Mouse (Mus musculus): ENCODE data around the gene Rcn3. TPM values are rescaled to one million over a fixed set of nuclear protein-coding genes. Genes with fewer than 3 reads are reported as not detected.

Gene Rcn3
- polyA plus RNA-seq, 1 experiment = 13.1 TPM

DNA sequence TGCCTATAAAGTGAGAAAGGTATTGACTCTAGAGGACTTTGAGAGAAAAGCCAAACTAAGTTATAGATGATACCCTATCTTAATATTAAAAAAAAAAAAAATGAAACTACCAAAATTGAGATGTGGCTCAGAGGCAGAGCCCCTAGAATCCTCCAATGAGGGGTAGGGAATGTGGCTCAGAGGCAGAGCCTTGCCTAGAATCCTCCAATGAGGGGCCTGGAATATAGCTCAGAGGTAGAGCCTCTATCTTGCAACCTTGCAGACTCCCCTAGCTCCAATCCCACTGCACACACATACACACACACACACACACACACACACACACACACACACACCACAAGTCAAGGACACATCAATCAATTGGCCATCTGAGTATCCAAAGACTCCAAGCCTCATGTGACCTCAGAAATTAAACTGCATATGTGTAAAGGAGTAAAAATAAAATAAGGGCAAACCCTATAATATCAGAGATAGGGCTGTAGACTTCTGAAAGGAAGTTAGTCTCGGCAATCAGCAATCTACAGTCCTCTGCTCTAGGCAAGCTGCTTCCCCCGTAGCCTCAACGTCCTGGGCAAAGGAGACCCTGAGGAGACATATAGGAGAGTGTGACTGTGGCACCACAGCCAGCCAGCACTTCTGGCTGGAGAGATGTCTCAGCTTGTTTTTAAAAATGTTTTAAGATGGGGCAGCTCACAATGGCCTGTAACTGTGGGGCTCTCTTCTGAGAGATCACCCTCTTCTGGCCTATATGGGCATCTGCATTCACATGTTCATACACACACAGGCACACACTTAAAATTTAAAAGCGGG, 24.6 kb downstream of the Rcn3 start:
- no peak for TF ChIP-seq POLR2A (IDR thresholded peaks at IDR 0.05; ENCODE audit: extremely low read depth, insufficient read depth, low read length)
- TF ChIP-seq CTCF (IDR thresholded peaks at IDR 0.05; ENCODE audit: extremely low read depth, insufficient read depth, low read length) = no peak
- Histone ChIP-seq H3K4me1 (ENCODE audit: control insufficient read depth, insufficient read depth, low read length) (no peaks in the 10 kb centered on the region), H3K27ac (ENCODE audit: insufficient read depth, low read length) (no peak overlapping the region), H3K4me3 (ENCODE audit: insufficient read depth, low read length) (no peak overlapping the region)

DNA sequence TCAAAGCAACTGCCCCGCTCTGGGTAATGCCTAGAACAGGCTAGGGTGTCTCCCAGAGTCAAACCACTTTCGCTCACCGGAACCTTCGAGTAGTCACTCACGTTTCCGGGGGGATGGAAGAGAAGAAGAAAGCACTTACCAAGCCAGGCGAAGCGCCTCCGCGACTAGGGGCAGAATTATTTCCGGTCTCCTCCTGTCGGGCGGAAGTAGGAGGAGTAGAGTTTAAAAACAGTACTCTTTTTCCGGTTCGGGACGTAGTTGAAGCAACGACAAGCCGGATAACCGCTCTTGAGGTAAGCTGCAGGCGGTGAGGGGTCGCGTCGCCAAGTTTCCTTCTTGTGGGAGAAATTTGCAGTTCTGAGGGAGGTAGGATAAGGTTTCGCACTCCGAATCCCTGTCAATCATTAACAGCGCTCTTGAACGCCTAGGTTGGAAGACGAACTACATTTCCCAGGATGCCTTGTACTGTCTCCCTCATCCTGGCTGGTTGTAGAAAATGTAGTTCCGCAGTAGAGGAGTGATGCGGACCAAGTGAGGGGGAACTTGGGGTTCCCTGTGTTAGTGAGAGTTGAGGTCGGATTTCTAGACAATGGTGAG, 29.7 kb downstream of the Rcn3 start, which contains the start of the genes Nosip and Prrg2:
Nosip (plus strand) TSS at position 191 of the 597 bp plus-strand sequence.
Prrg2 (minus strand) TSS at position 439 of the 597 bp plus-strand sequence.
- H3K4me3 ChIP-seq (ENCODE audit: insufficient read depth, low read length) = peak within 1 kb of the TSS; percentile 73
- TF ChIP-seq CTCF (IDR thresholded peaks at IDR 0.05; ENCODE audit: extremely low read depth, insufficient read depth, low read length) = no peak
- peak; percentile 63 for TF ChIP-seq POLR2A (IDR thresholded peaks at IDR 0.05; ENCODE audit: extremely low read depth, insufficient read depth, low read length)
- H3K27ac ChIP-seq (ENCODE audit: insufficient read depth, low read length) = peak within 1 kb of the TSS; percentile 88
- no peaks in the 10 kb centered on the region; the same call in 1 of the 2 replicates for H3K4me1 ChIP-seq (ENCODE audit: control insufficient read depth, insufficient read depth, low read length)

DNA sequence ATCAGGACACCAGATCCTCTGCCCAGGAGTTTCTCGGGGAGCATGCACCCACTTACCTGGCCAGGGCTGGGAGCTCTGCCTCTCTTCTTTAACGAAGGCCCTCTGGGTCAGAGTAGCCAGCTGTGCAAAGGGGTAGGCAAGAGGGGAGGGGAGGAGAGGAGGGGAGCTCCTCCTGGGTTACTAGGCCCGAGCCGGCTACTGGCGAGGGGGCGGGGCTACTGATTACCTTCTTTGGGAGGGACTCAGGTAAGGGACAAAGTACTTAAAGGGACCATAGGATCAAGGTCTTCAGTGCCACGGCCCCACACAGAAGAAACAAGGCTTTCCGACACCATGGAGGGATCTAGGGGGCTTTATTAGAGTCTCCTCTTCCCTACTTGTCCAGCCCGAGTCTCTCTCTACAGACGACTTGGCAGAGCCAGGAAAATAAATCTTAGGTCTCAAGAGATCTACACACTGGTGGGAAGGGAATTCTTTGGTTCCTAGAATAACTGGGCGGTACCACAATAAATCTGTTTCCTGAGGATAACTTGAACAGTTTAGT, 30.4 kb downstream of the Rcn3 start:
- Histone ChIP-seq H3K4me1 (ENCODE audit: control insufficient read depth, insufficient read depth, low read length) (no peaks in the 10 kb centered on the region; the same call in 1 of the 2 replicates), H3K27ac (ENCODE audit: insufficient read depth, low read length) (no peak overlapping the region), H3K4me3 (ENCODE audit: insufficient read depth, low read length) (no peak overlapping the region; the same call in 1 of the 2 replicates)
- TF ChIP-seq CTCF (IDR thresholded peaks at IDR 0.05; ENCODE audit: extremely low read depth, insufficient read depth, low read length) = no peak
- TF ChIP-seq POLR2A (IDR thresholded peaks at IDR 0.05; ENCODE audit: extremely low read depth, insufficient read depth, low read length) = no peak

DNA sequence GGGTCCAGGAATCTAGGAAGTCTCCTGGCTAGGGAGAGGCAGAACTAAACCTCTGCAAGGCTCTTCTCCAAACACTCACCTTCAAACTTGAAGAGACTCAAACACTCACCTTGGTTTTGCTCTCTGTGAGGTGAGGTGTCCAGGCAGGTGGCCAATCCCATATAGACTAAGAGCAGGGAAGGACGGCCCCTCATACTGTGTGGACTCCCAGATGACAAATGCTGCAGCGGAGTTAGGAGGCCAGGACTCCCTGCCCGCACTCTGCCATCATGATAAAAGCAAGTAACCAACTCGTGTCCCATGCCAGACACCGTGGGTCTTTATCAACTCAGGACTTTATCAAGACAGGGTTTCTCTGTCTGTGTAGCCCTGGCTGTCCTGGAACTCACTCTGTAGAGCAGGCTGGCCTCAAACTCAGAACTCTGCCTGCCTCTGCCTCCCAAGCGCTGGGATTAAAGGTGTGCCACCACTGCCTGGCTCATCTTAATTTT, 31.3 kb downstream of the Rcn3 start:
- H3K27ac ChIP-seq (ENCODE audit: insufficient read depth, low read length) = no peak overlapping the region
- TF ChIP-seq CTCF (IDR thresholded peaks at IDR 0.05; ENCODE audit: extremely low read depth, insufficient read depth, low read length) (no peak), POLR2A (IDR thresholded peaks at IDR 0.05; ENCODE audit: extremely low read depth, insufficient read depth, low read length) (no peak)

DNA sequence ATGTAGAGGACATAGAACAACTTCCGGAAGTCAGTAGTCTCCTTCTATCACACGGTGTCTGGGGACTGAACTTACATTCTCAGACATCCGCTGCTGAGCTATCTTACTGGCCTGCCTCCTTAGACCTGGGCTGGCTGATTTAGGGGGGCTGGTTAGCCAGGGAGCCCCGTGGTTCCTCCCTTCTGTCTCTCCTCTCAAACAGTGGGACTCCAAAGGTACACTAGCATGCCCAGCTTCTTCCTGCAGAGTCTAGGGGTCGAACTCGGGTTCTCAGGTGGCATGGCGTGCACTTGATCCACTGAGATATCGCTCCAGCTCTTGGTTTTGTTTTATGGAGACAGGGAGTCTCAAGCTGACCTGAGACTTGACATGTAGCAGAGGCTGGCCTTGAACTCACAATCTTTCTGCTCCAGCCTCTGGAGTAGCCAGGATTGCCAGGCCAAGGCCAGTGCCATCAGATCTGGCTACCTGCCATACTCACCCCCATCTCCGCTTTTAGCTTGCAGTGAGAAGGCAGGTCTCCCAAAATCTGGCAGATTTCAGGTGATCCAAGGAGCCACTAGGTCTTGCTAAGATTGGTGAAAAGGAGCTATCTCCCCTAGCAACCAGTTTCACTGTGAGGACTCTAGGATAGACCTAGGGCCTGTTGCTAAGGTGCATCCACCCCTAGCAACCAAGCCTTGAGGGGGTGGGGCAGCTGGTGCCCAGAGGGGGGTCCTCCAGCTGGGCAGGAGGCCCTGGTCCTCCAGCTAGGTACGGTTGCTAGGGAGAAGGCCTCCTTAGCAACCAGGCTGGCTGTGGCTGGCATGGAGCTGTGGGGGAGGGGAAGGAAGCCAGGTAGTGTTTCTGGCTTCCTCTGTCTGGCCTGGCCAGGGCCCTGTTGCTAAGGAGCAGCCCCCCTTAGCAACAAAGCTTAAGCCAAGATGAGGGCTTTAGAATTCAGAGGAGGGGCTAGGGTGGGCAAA, 33.1 kb downstream of the Rcn3 start:
- no peaks in the 10 kb centered on the region; the same call in 1 of the 2 replicates for H3K4me1 ChIP-seq (ENCODE audit: control insufficient read depth, insufficient read depth, low read length)
- H3K27ac ChIP-seq (ENCODE audit: insufficient read depth, low read length) = 0 out of 2 replicates have a peak overlapping the region, but pooled peaks have one; percentile 26
- no peak overlapping the region for H3K4me3 ChIP-seq (ENCODE audit: insufficient read depth, low read length)
- TF ChIP-seq CTCF (IDR thresholded peaks at IDR 0.05; ENCODE audit: extremely low read depth, insufficient read depth, low read length) (no peak), POLR2A (IDR thresholded peaks at IDR 0.05; ENCODE audit: extremely low read depth, insufficient read depth, low read length) (no peak)

More for the DNA sequence above, 31.3 kb downstream of the Rcn3 start:
- Histone ChIP-seq H3K4me3 (ENCODE audit: insufficient read depth, low read length) (no peak overlapping the region), H3K4me1 (ENCODE audit: control insufficient read depth, insufficient read depth, low read length) (no peaks in the 10 kb centered on the region; the same call in 1 of the 2 replicates)

DNA sequence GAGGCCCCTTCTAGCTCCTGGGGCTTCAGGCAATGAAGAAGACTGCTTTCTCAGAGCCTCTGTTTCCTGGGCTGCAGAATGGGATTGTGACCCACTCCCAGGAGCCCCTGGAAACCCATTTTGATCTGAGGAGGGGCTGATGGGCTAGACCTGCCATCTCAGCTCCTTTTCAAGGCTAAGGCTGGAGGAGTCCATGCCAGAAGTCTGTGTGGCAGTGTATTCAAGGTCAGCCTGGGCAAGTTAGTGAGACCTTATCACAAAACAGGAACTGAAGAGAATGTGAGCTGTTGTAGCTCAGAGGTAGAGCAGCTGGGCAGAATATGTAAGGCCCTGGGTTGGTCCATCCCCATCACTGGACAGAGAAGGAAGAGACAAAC, 35.1 kb downstream of the Rcn3 start:
- TF ChIP-seq POLR2A (IDR thresholded peaks at IDR 0.05; ENCODE audit: extremely low read depth, insufficient read depth, low read length) (no peak), CTCF (IDR thresholded peaks at IDR 0.05; ENCODE audit: extremely low read depth, insufficient read depth, low read length) (no peak)
- H3K4me1 ChIP-seq (ENCODE audit: control insufficient read depth, insufficient read depth, low read length) = no peaks in the 10 kb centered on the region; the same call in 1 of the 2 replicates
- H3K4me3 ChIP-seq (ENCODE audit: insufficient read depth, low read length) = no peak overlapping the region
- no peak overlapping the region for H3K27ac ChIP-seq (ENCODE audit: insufficient read depth, low read length)

DNA sequence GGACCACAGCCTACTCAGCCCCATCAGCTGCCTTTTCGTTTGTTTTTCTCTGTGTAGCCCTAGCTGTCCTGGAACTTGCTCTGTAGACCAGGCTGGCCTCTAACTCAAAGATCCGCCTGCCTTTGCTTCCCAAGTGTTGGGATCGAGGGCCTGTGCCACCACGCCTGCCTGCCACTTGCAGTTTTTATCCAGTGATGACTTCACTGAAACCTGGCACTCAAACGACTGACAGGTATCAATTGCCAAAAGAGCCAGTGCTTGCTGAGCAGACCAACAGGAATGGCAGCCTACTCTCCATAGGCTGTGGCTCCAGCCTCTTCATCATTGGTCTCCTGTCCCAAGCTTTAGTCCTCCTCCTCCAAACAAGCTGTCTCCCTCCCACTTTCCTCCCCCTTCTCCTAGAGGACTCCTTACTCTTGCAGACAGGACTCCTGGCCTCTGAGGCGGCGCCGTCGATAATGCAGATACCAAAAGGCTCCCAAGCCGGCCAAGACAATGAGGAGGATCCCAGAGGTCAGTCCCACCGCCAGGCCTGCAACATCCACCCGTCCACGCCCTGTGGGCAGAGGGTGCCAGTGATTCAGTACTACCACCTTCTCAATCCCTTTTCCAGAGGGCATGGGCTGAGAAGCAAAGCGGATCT, 35.6 kb downstream of the Rcn3 start:
- no peak overlapping the region for H3K4me3 ChIP-seq (ENCODE audit: insufficient read depth, low read length)
- no peaks in the 10 kb centered on the region; the same call in 1 of the 2 replicates for H3K4me1 ChIP-seq (ENCODE audit: control insufficient read depth, insufficient read depth, low read length)
- TF ChIP-seq CTCF (IDR thresholded peaks at IDR 0.05; ENCODE audit: extremely low read depth, insufficient read depth, low read length) (no peak), POLR2A (IDR thresholded peaks at IDR 0.05; ENCODE audit: extremely low read depth, insufficient read depth, low read length) (no peak)
- no peak overlapping the region for H3K27ac ChIP-seq (ENCODE audit: insufficient read depth, low read length)

DNA sequence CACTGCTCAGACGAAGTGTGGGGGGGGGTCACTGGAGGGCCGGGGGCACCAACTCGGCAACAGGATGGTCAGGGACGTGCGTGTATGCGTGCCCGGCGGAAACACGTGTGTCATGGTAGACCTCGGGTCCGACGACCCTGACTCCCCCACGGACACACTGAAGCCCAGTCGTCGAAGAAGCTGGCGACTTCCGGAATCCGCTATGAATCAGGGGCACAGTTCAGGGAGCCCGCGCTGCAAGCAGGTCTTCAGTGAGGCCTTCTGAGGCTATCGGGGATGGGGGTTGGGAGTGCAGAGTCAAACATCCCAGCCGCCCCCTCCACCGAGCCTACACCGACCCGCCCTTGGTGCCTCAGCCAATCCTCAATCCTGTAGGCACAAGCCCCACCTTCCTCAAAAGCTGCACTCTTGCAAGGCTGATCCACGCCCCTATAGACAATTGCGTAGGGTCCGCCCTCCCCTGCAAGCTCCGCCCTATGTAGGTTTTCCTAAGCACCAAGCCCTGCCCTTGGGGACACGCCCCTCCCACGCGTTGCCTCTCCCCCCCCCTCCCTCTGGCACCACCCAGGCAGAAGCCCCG, 38.0 kb downstream of the Rcn3 start:
- Histone ChIP-seq H3K4me3 (ENCODE audit: insufficient read depth, low read length) (peak overlapping the region; percentile 47), H3K4me1 (ENCODE audit: control insufficient read depth, insufficient read depth, low read length) (no peaks in the 10 kb centered on the region; the same call in 1 of the 2 replicates), H3K27ac (ENCODE audit: insufficient read depth, low read length) (peak overlapping the region; percentile 88)
- TF ChIP-seq POLR2A (IDR thresholded peaks at IDR 0.05; ENCODE audit: extremely low read depth, insufficient read depth, low read length) (peak; percentile 62; the same call in 1 of the 2 replicates), CTCF (IDR thresholded peaks at IDR 0.05; ENCODE audit: extremely low read depth, insufficient read depth, low read length) (no peak)

Measured in cortical plate, adult 2 months (tissue).